Mouse (Mus musculus): ENCODE results near the gene Ptpn18.
A peak's percentile ranks its signal among the peaks of the same experiment; 100 is the strongest.

Gene Ptpn18

DNA sequence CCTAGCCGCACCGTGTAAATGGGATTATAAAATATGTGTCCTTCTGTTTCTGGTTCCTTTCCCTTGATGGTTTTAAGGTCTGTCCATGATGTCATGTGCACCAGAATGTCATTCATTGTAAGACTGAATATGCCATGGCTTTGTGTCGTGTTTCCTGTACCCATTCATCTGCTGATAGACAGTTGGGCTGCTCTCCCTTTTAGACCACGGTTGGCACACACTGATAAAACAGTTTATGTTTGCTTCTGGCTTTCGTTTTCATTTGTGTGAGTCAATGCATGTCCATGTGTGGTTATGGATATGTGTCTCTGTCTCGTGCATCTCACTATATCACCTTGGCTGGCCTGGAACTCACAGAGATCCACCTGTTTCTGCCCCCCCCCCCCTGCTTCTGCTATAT lies 5.9 kb downstream of the Ptpn18 start:
- no peak for DNase-seq (ENCODE audit: low spot score in 2 of 2)

DNA sequence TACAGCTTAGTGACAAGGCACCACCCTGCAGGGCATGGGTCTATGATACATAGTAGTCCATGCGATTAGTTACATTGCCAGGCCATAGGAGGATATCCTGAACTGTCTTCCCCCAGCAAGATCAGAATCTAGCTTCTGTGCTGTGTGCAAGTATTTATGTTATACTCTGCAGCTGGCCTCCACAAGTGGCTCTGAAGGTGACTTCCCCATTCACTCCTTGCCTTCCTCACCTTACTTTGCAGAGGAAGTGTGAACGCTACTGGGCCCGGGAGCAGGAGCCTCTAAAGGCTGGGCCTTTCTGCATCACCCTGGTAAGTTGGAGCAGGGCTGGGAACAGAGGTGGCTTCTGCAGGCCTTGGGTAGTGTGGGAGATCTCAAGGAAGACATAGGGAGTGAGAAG lies 8.5 kb downstream of the Ptpn18 start:
- no peak for DNase-seq (ENCODE audit: low spot score in 2 of 2)

- DNase-seq (ENCODE audit: low spot score in 2 of 2) = no peak
Measured at GRCm38 (mm10) chr1:34468500-34468899, 8.9 kb downstream of the Ptpn18 start.

DNA sequence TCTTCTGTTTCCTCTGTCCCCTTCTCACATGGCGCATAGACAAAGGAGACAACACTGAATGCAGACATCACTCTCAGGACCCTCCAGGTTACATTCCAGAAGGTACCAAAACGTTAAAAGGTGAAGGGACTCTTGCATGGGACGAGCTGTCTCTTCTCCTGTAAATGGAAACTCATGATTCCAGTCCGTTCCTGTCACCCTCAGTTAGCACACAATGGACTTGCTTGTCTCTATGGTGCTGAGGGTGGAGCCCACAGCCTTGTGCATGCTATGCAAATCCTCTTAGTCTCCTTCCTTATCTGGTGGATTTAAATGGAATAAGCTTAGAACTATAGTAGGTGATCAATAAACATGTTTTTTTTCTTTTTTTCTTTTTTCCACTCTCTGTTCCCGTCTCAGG lies 10.2 kb downstream of the Ptpn18 start:
- DNase-seq (ENCODE audit: low spot score in 2 of 2) = no peak

DNA sequence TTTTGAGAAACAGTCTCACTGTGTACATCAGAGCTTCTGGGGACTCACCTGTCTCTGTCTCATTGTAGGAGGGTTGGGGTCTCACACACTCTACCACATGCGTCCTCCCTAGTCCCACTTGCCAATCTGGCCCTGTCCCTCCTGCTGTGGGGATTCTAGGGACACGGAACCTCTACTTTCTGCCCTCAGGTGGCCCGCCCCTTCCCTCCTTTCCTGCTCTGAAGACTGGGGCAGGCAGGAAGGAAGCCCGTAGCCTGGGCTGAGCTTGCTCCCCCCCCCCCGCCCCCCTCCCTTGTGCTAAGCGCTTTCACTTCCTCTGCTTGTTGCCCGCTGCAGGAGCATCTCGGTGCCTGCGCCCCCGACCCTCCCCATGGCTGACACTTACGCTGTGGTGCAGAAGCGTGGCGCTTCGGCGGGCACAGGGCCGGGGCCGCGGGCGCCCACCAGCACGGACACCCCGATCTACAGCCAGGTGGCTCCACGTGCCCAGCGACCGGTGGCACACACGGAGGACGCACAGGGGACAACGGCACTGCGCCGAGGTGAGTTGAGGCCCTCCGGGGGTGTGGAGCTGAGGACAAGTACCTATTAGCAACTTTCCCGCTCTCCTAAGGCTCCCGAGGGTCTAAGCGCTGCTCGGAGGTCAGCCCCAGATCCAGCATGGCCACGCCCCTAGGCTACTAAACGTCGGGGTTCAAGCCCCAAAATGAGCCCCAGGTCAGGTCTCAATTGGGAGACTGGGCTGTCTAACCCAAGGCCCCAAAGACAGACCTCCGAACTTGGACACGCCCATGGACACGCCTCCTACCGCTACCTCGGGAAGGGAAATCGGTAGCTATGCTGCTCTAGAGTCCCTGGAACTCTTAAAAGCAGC lies 13.1 kb downstream of the Ptpn18 start:
- no peak for DNase-seq (ENCODE audit: low spot score in 2 of 2)

- no peak for DNase-seq (ENCODE audit: low spot score in 2 of 2)
Measured at GRCm38 (mm10) chr1:34478891-34479655, 19.5 kb downstream of the Ptpn18 start.

DNA sequence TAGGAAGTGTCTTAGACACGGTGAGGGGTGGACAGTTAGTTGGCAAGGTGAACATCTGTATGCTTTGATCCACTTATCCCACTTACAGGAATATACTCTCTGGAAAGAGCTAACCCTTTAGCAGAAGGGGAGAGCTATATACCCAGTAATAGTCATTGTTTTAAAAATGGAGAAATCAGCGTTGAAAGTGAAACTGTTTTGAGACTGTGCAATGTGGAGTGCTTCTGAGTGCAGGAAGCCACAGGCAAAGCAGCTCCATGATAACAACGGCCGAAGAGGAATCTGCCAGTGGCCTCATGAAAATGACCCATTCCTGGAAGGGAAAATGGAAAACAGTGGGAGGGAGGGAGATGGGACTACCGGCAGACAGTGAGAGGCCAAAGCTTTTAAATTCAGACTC lies 21.2 kb downstream of the Ptpn18 start:
- DNase-seq (ENCODE audit: low spot score in 2 of 2) = no peak

- DNase-seq (ENCODE audit: low spot score in 2 of 2) = no peak
Measured at GRCm38 (mm10) chr1:34481920-34482669, 22.5 kb downstream of the Ptpn18 start.

GRCm38 (mm10) chr1:34484470-34484869 lies 24.9 kb downstream of the Ptpn18 start:
- no peak for DNase-seq (ENCODE audit: low spot score in 2 of 2)

DNA sequence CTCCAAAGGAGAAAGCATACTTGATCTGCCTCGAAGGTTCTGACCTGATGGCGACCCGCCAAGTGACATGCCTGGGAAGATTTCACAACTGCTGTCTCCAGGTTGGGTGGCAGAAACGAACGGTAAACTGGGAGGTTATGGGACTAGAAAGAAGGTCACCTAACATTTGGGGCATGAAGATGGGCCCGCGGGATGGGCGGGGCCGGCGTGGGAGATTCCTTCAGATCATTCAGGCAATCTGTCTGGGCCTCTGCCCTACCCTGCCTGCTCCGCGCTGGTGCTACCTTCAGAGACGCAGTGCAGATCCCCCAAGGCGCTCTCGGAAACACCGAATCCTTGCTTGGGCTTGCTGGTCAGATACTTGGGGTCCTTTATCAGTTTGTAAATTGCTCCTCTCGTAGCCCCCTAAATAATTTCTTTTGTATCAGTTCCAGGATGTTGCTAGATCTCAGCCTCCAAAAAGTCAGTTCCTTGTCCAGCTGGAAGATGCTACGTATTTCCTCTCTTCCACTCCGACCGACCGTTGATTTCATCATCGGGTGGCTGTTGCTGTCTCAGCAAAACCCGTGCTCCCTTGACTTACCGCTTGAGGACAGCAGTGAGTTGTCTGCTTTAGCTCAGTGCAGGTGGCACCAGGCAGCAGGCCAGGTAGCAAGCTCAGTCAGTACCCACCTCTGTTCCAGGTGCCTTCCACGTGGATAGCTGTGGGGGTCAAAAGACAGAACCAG lies 26.1 kb downstream of the Ptpn18 start:
- peak; percentile 23 to 43 for DNase-seq (ENCODE audit: low spot score in 2 of 2)

GRCm38 (mm10) chr1:34487383-34487782 lies 27.8 kb downstream of the Ptpn18 start:
- DNase-seq (ENCODE audit: low spot score in 2 of 2) = no peak

- DNase-seq (ENCODE audit: low spot score in 2 of 2) = no peak
Measured at GRCm38 (mm10) chr1:34489852-34490541, 30.4 kb downstream of the Ptpn18 start.

DNA sequence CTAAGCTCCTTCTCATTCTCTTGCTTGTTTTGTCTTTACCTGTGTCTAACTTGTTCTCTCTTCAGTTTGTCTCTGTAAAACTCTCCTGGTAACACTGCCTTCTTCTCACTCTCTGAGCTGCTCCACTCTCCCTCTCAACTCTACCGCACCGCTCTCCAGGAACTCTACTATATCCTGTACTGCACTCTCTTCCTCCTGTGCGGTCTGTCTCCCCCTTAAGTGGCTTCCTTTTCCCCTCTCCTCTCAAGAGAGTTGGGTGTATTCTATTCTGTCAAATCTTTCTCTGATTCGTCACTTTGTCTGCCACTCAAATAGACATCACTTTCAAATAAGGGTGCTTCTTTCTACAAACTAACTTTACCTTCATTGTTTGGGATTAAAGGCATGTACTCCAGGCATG lies 31.9 kb downstream of the Ptpn18 start:
- DNase-seq (ENCODE audit: low spot score in 2 of 2) = no peak

DNA sequence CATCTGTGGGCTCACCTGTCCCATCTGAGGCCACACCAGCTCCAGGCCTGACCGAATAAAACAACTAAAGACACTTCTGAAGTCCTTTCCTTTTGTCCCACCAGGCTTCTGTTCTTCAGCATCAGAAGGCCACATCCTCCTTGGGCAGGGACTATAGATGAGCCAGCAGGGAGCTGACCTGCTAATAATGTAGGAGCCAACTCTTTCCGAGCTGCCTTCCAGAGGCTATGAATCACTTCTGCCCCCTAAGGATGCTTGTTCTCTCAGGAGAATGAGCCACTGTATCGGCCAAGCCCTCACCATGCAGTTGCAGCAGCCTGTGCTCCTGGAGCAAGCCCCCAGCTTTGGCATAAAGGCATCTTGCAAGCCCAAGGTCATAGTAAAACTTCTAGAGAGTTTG lies 43.4 kb downstream of the Ptpn18 start:
- DNase-seq (ENCODE audit: low spot score in 2 of 2) = no peak

- DNase-seq (ENCODE audit: low spot score in 2 of 2) = no peak
Measured at GRCm38 (mm10) chr1:34505307-34505706, 45.7 kb downstream of the Ptpn18 start.

GRCm38 (mm10) chr1:34505970-34506551 lies 46.5 kb downstream of the Ptpn18 start:
- no peak for DNase-seq (ENCODE audit: low spot score in 2 of 2)

GRCm38 (mm10) chr1:34507986-34508385 lies 48.4 kb downstream of the Ptpn18 start:
- DNase-seq (ENCODE audit: low spot score in 2 of 2) = no peak

DNA sequence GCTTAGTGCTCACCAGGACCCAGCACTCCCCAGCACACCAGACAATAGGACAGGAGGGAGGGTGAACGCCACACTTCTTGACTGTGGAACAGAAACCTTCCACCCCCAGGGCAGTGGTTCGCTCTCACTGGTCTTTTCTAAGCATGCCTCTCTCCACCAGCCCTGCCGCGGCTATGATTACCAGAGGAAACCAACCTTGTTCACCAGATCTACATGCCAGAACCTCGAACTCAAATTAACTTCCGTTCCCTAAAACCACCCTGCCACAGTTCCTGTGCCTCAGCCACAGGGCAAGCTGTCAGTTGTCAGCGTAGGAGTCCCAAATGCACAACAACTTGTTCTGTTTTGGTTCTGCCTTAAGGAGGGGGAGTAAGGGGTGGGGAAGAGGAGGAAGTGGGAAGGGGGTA lies 51.0 kb downstream of the Ptpn18 start:
- no peak for DNase-seq (ENCODE audit: low spot score in 2 of 2)

DNA sequence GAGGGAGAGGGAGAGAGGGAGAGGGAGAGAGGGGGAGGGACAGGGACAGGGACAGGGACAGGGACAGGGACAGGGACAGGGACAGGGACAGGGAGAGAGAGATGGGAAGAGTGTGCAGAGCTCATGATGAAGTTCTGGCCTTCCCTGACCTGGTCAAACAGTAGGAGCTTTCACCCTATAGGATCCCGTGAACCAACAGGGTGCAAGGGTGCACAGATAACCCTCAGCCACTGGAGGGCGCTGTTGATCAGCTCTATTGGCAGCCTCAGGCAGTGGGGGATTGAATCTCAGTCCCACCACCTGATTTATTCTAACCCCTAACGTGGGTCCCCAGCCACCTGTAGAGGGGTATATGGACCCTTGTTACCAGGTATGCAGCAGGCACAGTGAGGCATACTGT lies 51.5 kb downstream of the Ptpn18 start:
- DNase-seq (ENCODE audit: low spot score in 2 of 2) = no peak

GRCm38 (mm10) chr1:34513068-34513467 lies 53.5 kb downstream of the Ptpn18 start:
- DNase-seq (ENCODE audit: low spot score in 2 of 2) = no peak

DNA sequence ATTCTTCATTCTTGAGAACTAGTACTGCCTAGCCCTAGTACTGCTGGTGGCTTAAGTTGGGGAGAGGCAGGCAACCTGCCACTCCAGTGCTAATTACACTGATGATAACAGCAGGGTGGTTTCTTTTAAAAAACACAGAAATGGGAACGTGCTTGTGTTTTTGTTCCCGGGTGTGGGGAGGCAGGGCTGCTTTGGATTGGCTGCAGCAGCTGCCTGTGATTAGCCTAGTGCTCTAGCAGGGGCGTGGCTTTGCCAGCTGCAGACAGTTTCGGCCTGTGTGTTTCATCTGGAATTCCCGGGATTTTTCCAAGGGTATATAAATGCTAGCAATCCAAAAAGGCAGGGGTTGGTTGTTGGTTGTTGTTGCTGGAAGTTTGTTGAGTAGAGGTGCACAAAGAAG lies 57.0 kb downstream of the Ptpn18 start:
- no peak for DNase-seq (ENCODE audit: low spot score in 2 of 2)
